ENCODE assay signal across 5 mouse cellular contexts in genomic region chr10:94599846-94600245, GRCm38 (mm10).
DNase-seq lines count a peak whose midpoint lies in the region.

No protein-coding gene starts in this region.

- peak; percentile 63 for DNase-seq in brain, adult 2 months (ENCODE audit: low read depth, low spot score)
- DNase-seq in layer of hippocampus, adult 9-11 months: peak; percentile 77
- peak; percentile 14 for DNase-seq in left cerebral cortex, adult 11 months (ENCODE audit: low spot score)
- peak; percentile 14 to 19 for DNase-seq in left cerebral cortex, adult 9 months (ENCODE audit: low spot score in 2 of 2)
- DNase-seq in right cerebral cortex, adult 18-20 months: peak; percentile 20

Comparison
In these comparisons a context has a peak if more than half of its experiments do, and no peak if none do; other contexts are left out.
1. Peak in every context shown above with its lines: DNase-seq.
2. DNase-seq: peak in every context shown above with its lines; median percentile 77 in layer of hippocampus, adult 9-11 months; 63 in brain, adult 2 months; 20 in right cerebral cortex, adult 18-20 months; 16 in left cerebral cortex, adult 9 months; 14 in left cerebral cortex, adult 11 months.